Mouse (Mus musculus) forelimb bud, embryonic 11.5 days (tissue): ENCODE data around the gene Fgf12.
A peak's percentile ranks its signal among the peaks of the same experiment; 100 is the strongest.

Source experiments
- DNase-seq: peaks from one replicate; pipeline ENCODE4 v3.0.0-alpha.2; 2012; ENCODE audit warnings: low read depth, low spot score

The Fgf12 gene

DNA sequence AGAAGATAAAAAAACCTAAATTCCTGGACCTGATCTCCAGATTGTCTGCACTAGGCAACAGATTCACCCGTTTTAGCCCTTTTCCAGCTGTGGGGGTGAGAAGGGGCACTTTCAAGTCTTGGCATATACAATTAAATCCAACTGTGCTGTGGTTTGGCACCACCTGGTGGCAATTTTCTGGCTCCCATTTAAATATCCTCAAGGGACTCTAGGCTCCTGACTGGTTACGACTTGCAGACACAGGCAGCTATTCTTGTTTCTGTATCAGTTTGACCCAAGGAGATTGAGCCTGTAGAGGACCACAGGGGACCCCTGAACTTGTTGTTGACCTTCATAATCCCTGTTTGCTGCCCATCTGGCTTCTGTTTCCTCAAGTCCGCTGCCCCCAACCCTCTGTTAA lies 141.9 kb downstream of the Fgf12 start:
- DNase-seq, result peak; percentile 87

DNA sequence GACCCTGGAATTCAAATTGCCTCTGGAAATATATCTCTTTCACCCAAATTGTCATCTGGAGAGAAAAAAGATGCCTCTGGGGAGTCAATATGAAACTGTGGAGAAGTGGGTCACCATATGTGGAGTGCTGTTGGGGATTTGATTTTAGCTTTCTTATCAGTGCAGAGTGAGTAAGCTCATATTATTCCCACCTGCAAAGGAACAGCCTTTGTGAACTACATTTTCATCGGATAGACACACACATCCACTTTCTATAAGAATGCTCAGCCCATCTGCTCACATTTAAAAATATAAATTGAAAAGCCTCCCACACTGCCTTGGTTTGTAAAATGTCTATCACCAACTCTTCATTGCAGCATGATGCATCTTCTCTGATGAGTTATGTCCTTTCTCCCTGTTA lies 149.7 kb downstream of the Fgf12 start:
- no peak for DNase-seq

DNA sequence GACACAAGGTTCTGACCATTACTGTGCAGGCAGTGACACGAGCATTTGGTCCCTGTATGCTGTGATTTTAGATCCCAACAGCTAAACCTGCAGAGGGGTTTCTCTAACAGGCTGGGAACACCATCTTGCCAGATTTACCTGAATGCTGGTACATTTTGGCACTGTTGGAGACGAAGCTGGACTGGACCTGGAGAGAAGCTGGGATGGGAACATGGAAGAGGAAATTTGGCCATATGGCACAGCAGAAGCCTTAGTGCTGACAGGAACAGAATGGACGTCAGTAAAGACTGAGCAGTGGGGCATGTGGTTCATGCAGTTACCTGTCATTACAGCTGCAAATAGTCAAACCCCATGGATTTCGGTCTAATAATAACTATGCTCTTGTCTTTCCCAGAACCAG lies 151.1 kb downstream of the Fgf12 start:
- no peak for DNase-seq

DNA sequence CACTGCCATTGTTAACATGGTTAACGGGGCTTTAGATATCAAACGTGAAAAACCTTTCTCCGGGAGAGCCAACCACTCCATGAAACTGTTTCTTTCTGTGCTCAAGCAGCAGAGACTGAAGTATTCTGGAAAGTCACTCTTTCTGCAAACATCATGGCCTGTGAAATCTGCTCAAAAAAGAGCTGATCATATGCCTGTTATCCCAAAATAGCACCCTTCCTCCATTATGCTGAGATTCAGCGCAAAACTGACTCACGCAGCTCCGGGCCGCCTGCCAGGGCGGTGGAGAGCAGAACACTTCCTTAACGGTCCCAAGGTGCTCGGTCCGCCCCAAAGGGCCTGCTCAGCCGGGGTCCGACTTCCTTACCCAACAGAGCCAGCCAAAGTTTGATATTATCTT lies 156.8 kb downstream of the Fgf12 start:
- no peak for DNase-seq

DNA sequence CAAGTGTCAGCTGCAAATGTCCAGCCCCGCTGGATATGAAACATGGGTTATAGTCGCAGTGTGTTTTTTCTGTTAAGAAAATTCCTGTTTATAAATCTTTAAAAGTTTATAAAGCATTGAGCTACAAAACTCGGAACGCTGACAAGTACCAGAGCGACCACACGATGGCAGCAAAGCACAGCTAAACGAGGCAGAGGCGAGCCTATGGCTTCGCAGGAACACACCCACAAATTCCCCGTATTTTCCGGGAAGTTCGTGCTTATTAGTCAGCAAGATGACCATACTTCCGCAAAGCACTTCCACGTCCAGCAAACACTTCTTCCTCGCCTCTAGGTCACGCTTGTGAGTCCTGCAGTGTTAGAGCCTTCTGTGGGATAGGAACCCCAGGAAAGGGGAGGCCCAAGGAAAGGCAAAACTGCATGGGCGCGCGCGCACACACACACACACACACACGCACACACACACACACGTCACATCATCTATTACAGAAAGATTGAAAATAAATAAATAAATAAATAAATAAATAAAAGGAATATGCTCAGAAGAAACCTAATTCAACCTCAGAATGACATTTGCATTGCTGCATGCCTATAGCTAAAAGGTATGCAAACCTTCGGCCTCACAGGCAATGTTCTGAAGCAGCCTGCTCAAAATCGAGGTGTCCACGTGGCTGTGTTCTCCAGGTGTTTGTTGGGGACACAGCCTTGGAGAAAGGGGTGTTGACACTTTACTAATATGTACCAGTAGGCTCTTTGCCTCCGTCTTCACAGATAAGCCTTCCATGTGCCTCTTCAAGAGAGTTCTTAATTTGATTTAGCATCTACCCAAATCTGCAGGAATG lies 159.6 kb downstream of the Fgf12 start:
- peak; percentile 78 for DNase-seq

DNA sequence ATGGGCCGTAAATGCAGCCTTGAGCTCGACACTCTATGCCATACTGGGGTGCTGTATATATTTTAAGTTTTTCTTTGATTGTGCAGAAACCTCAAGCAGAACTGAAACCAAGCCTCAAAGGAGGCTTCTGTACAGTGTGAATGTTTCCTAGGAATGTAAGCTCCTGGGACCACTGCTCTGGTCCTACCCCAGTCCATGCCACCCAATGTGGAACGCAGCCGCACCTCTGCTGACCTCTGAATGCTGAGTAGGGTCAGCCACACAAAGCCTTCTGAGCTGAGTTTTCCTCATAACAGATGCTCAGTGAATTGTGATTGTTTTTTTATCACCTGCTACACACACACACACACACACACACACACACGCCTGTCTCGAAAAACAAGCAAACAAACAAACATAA lies 160.4 kb downstream of the Fgf12 start:
- DNase-seq, result no peak

DNA sequence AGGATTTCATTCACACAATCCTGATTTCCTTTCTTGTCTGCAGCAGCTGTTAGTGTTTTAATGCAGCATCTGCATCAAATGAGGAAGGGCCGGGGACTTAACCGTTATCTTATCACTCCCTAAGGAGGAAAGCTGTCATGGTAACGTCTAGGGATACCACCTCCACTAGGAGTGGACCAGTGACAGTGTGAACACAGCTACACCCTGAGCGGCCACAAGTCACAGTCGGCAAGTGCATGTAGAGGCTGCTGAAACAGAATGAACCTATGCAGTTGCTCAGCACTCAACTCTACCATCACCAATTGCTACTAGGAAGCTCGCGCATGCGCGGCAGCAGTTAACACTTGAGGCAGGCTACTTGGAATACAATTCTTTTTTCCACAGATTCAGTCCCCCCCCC lies 161.3 kb downstream of the Fgf12 start:
- DNase-seq, result no peak

DNA sequence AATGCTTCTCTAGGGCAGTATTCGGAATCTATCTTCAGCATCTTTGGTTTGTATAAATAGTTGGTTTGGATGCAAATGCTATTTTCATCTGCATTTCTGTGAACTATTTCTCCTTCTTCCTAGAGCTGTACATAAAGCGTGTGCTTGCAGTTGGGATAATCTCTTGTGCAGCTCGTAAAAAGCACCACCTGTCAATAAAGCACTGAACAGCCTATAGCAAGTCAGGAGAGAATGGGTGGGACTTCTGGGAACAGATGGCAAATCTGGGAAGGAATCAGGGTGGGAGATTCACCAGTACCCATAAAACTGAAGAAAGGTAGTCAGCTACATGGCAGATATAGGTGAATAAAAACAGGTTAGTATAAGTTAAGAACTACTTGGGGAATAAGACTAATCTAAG lies 180.7 kb downstream of the Fgf12 start:
- DNase-seq, result no peak

DNA sequence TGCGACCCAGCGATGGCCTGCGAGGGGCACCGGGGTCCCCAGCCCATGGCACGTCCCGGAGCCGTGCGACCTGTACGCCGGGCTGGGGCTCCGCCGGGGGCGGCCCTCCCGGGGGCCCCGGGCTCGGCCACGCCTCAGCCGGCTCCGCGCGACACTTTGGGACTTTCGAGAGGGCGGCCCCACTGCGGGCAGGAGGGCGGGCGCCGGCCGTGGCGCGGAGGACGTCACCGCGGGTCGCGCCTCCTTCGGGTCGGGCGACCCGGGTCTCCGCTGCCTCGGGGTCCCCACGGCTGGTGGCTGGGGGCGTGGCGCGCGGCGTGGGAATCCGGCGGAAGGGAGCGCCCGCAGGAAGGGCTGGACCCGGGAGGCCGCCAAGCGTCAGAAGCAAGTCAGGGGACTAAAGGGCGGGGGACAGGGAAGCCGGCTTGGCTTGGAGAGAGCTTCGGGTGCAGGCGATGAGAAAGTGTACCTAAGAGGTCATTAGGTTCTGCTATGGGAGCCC lies 188.1 kb downstream of the Fgf12 start:
- no peak for DNase-seq

DNA sequence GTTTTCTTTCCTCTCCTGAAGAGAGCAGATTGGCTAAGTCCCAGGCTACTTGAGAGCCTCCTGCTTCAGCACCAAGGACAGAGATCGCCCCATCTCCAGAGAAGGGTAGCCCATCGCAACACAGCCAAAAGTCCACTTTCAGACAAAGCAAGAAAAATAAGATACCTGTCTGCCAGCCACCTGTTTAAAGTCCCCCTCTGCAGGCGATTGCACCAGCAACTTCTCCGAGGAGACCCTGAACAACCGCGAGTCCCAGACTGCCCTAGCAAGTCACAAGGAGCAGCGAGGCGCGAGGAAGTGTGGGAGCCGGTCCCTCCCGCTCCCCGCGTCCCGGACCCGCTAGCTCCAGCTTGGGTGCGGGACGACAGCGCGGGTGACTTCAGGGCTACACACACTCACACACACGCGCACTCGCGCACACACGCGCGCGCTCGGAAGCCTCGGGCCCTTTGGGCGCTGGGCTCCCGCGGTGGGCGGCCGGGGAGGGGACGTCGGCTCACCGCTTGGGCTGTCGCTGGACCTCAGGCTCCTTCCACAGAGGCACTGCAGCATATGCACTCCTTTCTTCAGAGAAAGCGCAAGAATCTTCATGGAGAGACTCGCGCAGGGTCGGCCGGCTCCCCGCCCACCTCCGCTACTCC lies 188.7 kb downstream of the Fgf12 start:
- DNase-seq, result peak; percentile 87

DNA sequence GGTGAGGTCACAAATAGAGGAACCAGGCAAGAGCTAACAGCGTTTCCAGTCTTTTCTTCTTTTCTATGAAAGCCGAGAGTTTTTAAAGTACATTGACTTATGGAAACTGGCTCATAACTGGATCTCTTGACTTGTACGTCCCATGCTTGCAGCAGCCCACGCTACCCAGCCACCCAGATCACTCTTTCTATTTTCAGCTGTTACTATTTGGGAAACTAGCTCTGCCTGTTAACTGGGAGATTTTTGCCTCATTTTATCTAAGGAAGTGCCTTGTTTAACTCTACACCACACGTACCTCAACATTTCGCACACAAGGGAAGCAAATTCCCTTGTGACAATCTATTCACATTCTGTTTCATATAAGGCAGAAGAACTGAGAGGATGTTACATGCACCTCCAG lies 190.0 kb downstream of the Fgf12 start:
- no peak for DNase-seq

DNA sequence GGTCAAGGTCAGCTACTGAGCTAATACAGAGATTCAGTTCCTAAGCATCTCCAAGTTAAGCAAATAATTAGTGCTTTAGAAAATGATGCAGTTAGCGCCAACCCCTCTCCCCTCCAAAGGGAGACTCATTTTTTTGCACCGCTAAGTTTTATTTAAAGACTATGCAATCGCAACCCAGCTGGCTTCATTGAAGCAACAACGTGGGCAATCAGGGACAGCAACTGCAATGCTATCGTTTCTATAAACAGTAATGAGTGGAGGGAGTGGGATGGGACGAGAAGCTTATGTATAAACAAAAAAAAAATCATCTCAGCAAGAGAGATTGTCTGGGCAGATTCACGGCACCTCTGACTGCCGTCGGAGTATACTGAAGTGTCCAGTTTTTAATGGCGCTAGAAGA lies 197.6 kb downstream of the Fgf12 start:
- DNase-seq, result no peak

DNA sequence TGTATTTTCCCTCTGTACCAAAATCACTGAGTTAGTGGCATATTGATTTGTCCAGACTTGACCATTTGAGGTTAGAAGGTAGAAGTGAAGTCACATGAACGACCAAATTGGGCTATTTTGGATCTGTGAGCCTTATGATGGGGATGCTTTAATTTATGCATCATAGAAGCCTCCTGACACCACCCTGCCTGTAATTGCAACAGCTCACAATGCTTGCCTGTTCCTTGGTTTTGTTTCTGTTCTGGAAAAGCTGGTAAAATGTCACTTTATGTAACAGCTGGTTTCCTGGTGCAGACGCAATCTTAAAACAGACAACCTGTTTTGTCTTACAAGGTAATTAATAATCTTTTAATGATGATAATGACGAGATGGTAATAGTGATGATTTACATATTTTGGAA lies 213.4 kb downstream of the Fgf12 start:
- no peak for DNase-seq

DNA sequence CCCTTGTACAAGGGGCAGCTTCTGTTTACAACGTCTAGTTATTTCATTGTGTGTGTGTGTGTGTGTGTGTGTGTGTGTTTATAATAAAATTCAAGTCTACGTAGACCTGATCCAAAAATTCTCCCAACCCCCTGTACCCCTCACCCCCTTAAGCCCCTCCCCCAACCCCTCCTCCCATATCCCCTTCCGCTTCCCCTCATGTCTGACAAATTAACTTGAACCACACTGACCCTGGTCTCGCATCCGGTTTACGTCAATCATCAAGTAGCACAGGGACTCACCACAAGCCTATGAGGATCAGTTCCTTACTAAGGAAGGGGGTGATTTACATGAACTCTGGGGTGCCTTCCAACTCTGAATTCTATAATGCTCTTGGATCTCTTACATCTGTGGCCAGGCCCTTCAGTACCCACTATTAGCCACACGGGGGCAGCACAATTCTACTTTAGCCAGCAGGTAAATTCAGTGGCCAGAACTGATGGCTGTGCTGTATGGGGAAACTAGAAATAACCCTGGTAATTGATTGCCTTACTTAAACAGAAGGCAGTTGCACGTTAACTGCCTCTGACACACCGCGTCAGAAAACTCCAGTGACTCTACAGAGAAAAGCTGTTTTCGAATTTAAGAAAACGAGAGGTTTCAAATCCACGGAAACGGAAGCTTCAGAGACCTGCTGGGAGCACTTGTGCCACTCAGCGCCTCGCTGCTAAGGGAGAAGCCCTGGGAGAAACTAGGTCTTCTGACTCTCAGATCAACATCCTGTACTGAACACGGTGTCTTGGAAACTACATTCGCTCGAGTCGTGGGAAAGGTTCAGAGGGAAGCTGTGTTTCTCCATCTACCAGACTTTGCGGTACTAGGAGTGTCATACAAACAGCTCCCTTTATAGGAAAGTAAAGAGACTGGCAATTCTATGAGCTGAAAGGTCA lies 235.0 kb downstream of the Fgf12 start:
- peak; percentile 78 for DNase-seq

DNA sequence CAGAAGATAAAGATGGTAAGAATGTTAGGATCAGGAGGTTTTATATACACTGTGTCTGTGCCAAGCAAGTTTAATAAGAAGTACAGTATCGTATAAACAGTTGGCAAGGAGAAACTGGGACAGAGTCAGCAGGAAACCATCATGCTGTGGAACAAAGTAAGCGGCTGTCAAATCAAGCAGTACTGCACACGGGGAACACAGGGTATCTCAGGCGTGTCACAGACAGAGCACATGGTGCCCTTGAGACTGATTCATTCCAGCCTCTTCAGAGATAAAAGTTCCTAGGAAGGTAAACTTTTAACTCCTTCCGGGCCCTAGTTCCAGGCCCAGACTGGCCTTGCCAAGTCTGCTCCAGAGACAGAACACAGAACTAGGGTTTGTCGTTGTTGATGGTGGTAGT lies 240.4 kb downstream of the Fgf12 start:
- DNase-seq, result no peak

DNA sequence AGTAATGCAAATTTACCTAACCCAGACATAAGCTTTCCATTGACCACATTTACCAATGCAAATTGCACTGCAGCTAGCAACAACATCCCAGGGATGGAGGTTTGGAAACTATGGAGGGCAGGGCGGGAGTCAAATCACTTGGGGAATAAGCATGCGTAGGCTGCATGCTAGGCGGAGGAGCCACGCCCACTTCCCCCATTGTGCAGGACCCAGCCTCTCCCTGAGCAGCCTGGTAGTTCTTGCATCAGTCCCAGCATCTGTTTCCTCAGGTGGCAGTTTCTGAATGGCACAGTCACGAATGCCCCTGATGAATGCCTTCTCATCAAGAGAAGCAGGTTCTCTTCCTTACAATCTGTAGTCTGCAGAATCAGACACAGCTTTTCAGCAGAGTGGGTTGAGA lies 241.5 kb downstream of the Fgf12 start:
- no peak for DNase-seq

DNA sequence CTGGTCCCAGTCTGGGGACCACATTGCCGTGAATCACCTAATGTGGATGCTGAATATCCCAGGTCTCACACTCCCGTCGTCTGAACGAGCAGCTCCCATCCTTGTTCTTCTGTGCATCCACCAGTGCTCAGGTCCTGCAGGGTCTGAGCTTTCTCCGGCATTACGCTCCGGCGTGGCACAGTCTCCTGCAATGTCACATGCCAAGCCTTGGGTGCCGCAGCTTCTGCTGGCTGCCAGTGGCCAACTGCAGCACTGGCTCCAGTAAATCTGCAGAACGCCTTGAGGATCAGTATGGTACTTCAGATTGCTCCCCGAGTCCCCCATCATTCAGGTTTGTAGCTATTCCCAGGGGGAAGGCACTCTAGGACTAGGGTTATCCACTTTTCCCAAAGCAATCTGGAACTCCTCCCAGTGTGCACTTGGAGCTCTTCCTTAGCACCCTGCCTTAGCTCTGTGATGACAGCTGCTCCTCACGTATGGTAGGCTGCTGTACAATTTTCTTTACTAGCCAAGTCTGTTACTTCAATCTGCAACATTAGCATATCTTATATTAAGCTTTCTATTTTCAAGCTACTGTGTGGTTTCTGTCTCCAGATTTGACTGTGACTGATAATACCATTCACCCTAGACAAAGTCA lies 254.8 kb downstream of the Fgf12 start:
- DNase-seq, result no peak

DNA sequence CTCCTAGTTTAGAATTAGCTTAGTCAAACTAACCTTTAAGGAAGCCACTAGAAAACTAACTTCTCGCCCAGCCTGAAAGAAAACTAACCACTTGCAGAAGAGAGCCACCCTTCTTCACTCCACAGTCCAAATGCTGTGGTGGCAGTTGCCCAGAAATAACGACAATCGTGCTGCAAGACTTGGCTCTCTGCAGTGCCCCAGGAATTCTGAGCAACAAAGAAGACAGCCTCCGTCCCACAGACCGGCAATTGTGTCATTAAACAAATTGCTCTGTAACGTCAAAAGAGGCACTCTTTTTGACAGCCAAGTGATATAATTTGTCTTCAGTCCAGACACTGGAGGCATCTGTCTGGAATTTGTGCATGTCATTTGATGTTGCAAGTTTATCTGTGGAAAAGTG lies 261.2 kb downstream of the Fgf12 start:
- DNase-seq, result no peak

DNA sequence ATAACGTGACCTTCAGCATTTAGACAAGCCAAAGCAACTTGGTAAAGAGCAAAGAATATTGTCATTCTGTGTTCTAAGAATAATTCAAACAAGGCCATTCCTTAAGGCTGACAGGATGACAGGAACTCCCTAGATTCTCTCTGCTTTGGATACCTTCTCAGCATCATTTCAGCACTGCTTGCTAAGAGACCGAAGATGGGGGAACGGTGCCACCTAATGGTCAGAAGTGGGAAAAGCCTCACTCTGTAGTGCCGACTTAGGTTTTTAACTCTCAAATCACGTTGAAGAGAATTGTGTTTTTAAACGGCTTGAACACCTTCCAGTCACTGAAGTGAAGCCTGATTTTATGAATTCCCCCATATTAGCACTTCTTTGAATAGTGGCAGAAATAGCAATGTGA lies 262.4 kb downstream of the Fgf12 start:
- DNase-seq, result peak; percentile 73

DNA sequence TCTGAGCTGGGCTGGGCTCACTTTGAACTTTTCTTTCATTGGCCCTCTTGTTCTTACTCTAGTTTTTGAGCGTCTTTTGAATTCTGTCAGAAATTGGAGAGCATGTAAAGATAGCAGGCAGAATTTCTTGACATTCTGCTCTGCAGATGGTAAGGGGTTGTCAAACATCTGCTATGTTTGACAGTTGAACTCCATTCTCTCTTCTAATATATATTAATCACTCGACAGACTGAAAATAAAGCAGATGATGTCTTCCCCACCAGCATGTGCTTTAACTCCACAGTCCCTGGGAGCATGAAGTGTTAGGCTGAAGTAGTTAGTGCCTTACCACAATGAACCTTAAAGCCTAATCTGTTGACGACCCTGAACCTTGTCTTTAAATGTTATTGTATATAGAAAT lies 267.9 kb downstream of the Fgf12 start:
- no peak for DNase-seq

DNA sequence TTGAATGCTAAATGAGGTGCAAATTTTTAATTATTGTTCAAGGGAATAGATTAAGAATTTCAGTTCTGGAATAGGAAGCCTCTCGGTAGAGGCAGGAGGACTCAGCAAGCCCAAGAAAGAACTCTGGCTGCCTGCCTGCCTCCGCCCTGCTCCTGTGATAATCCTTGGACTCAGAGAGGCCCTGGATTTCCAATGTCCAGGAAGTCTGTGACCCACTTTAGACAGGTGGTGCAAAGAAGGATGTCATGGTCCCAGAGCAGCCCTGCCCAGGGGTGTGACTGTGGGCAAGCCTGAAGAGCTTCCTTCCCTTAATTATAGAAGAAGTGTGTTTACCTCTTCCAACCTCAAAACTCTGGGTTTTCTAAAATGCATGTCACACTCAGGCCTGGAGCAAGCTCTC lies 273.8 kb downstream of the Fgf12 start:
- DNase-seq, result no peak

DNA sequence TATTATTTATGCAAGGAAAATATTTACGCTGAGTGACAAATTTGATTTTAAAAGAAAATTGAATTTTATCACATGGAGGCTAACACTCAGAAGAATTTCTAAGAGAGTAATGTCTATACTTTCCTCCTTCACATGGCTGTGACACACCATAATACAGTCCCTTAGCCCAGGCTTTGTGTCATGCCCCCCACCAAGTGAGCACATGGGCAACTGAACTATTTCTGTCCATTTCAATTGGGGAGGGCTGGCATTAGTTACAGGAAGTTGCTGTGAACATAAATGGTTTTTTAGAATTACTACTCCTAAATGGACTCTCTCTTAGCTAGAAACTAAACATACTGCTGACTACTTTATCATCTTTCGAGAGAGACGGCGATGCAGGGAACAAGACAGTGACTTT lies 276.2 kb downstream of the Fgf12 start:
- no peak for DNase-seq
